Mouse (Mus musculus): ENCODE data around the gene Hist1h3h.

DNA sequence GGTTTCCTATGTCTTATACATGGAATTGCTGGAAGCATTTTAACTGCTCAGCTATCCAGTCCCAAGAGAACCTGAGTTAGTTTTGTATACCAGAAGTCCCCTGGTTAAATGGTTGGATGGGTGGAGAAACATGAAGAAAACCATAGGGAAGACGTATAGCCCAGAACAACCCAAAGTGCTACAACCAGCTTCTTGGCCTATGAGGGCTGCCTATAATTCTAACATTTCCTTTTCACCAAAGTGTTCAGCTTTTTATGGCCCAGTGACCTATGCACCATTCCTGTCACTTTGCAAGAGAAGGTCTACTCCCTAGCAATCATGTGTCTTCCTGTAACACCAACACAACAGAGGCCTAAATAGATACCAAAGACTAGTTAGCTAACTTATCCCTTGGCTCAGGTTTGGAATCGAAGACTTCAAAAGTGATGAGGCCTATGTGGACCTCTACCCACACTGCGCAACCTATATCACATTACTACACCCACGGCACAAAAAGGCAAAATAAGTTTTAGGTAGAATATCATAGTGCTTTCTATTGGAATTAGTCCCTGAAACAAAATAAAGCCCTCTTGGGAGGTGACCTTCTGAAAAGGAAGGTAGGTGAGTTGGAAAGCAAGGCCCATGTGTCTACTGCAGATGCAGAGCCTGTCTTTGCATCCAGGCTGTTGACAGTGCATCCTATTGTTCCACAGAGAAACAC lies 1.1 kb downstream of the Hist1h3h start:
- TF ChIP-seq CTCF (IDR thresholded peaks at IDR 0.05; ENCODE audit: low read depth) (no peak), EP300 (optimal IDR thresholded peaks at IDR 0.05) (no peak)
